Mouse (Mus musculus) E14TG2a.4 (cell line): Measurements from ENCODE around the gene BC049352.

Experiments used
- CTCF ChIP-seq: conservative IDR thresholded peaks from 2 replicates; pipeline ENCODE4 v1.5.1; 2014; ENCODE audit warnings: low read length
- NANOG ChIP-seq: IDR thresholded peaks from 2 replicates; pipeline ENCODE4 v1.6.1; 2014; ENCODE audit warnings: borderline replicate concordance, low read length, mixed read lengths
- POU5F1 ChIP-seq: IDR thresholded peaks from 2 replicates; pipeline ENCODE4 v1.6.1; 2014; ENCODE audit warnings: low read length, borderline replicate concordance

GRCm38 (mm10) chr9:45171073-45171610 is 10.7 kb upstream of the BC049352 start:
- TF ChIP-seq CTCF (no peak), NANOG (no peak), POU5F1 (no peak)
